Mouse (Mus musculus) heart, adult 18-20 months (tissue): ENCODE data around the gene Me3. TPM values are rescaled to one million over a fixed set of nuclear protein-coding genes. Genes with fewer than 3 reads are reported as not detected.

Source experiments
- DNase-seq, 2 experiments: peaks; one replicate each; pipeline ENCODE4 v3.0.0; 2021 to 2022; ENCODE audit warnings: mixed read lengths in 1 of 2
- total RNA-seq, 2 experiments: library from RNA; stranded (reverse); gene quantifications; 2 replicates each; pipeline ENCODE4 v1.2.3; 2021

Me3 gene
- total RNA-seq, 2 experiments from 2014 or later: 135 to 136 TPM

DNA sequence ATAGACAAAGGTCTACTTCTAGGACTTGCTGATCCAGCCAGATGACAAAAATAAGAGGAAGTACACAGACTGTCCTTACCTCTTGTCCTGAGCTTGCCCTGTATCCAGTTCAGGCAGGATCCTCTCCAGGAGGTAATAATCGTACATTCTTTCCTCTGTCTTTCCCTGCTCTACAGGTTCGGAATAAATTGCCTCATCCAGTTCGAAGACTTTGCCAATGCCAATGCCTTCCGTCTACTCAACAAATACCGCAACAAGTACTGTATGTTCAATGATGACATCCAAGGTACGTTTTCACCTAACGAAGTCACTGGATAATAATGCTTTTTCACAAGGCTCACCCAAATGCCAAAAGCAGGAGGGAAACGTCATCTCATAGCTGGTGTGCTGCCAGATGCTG is 201.3 kb downstream of the Me3 start:
- no peak for DNase-seq

DNA sequence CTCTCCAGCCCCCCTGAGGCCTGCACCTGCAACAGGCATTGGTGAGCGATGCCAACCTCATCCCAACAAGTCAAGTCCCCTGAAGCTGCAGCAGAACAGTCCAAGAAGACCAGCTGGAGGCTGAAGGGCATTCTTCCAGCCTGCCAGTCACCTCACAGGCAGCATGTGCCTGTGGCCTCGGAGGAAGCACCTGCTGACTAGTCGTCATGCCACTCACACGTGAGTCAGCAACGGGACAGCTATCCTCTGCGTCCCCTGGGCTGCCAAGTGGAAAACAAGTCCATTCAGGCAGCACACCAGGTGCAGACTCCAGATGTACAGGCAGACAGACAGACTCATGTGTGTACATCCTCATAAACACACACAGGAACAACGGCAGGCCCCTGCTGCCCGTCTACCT is 203.4 kb downstream of the Me3 start:
- DNase-seq: peak in 1 of 2 experiments; percentile 6

DNA sequence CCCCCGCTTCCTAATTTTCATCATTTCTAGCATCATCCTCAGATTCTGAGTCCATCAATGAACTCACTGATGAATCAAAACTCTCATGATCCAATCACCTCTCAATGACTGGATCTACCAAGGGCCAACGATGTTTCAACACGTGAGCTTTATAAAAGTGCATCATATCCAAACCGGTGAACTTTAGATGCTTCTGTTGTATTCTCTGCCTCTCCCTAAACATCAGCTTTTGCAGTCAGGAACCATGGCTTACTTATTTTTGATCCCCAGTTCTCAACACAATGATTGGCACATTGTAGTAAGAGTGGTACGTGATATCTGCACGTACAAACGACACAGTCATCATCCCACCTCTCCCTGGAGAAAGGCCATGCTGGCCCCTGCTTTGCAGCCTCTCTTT is 204.5 kb downstream of the Me3 start:
- no peak for DNase-seq

DNA sequence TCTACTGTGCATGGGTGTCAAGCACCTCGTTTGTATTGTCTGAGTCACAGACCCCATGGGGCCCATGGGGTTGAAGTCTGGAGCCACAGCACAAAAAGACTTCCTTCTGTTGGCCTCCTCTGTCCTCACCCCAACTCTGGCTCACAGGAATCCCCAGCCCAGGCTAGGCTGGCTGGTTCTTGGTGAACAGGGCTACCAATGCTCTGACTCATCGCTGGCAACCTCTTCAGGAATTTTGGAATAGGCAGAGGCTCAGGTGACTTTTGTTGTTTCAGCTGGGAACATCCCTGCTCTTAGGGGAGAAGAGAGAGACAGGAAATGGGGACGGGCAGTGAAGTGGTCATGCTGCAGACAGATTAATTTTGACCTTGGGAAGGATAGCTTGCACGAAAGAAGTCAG is 205.6 kb downstream of the Me3 start:
- DNase-seq: peak; percentile 67 to 78

DNA sequence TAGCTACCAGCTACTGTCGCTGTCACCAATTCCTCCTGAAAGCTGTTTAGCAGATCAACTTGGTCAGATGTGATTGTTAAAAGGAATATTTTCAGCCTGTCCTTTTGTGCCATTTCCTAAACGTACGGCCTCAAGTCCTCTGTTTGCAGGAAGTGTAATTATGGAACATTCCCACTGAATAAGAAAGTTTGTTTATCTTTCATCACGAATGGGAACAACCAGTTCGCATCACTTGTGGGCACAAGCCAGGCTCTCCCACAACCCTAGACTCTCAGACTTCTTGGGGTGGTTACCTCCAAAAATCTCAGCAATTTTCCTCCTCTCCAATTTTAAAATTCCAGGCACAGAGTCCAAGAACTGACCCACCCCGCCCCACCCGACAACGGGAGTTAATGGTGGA is 207.5 kb downstream of the Me3 start:
- peak; percentile 12 to 42 for DNase-seq

DNA sequence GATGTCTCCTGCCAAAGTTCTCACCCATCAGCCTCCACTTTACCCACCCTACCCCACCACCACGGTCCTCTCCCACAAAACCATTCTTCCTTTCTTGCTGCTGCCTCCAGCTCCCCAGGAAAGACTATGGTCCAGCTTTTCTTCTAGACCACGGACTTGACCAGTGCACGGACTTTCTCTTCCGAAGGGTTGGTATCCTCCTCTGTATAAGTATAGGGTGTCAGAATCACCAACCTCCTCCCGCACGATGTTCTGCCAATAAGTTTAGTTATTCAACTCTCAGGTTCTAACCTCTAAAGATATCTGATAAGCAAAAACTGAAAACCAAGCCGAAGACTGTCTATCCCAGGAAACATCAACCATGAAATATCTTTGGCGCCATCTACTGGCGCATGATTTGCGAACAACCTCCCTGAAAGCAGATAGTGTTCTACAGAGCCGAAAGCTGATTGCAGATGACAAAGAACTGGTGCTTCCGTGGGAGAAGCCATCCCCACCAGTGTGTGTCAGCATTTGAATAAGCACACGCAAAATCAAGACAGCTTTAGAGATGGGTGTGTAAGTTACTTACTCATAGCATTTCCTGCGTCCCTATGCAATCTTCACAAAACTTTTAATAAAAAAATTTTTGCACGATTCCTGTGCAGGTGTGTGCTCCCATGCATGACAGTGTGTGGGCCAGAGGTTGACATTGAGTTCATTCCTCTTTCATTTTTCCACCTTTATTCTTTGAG is 209.6 kb downstream of the Me3 start:
- DNase-seq: peak; percentile 83 to 93

DNA sequence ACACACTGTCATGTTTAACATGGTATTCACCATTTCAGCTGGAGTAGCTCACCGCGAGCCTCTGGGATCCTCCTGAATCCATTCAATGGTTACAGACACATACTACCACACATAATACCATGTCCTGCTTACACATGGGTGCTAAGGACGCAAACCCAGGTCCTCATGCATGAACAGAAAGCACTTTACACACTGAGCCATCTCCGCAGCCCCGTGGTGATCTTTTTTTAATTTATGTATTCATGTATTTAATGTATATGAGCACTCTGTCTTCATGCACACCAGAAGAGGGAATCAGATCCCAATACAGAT is 210.2 kb downstream of the Me3 start:
- no peak for DNase-seq

DNA sequence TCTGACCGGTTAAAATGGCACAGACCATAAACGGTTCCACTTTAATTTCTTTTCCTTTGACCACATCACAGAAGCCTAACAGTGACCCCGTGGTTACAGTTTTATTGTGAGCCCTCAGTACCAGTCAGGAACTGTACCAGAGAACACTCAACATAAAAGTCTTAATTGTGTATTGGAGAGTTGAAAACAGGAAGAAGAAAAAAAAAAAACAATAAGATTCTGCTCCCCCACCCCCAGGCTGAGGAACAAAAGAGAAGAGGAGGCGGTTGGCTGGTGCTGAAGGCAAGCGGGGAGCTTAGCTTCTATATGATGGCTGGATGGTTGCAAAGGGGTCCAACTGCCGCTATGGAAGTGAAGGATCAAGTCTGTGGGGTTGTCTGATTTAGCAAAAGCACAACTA is 210.9 kb downstream of the Me3 start:
- DNase-seq: no peak

DNA sequence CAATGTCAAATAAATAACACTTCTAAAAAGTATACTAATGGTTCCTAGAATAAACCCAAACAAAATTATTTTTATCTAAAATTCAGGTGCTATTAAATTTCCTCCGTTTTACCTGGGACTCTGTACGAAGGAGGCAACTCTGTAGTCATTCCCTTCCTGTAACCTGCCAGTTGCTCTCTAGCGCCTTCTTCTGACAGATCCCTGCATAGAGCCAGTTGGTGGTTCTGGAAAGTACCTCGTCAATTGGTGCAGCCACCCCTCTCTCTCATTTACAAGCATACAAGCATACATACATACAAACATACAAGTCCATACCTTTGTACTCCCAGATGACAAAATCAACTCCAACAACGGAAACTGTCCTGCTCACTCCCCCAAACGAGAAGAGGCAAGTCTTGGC is 211.3 kb downstream of the Me3 start:
- peak; percentile 38 to 61 for DNase-seq

DNA sequence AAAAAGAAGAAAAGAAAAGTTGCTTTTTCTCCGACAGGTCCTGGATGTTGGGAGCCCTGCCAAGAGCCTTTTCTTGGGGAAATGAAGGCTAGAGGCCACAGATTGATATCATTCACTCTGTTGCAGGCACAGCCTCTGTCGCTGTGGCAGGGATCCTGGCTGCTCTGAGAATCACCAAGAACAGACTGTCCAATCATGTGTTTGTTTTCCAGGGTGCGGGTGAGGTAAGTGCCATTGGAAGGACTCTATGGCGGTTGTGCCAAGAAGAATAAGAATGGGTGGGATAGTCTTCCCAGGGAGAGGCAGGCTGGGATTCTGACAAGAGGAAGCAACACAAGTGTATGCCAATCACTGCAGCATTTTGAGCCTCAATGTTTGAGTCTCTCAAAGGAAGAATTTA is 213.5 kb downstream of the Me3 start:
- peak; percentile 25 to 32 for DNase-seq

DNA sequence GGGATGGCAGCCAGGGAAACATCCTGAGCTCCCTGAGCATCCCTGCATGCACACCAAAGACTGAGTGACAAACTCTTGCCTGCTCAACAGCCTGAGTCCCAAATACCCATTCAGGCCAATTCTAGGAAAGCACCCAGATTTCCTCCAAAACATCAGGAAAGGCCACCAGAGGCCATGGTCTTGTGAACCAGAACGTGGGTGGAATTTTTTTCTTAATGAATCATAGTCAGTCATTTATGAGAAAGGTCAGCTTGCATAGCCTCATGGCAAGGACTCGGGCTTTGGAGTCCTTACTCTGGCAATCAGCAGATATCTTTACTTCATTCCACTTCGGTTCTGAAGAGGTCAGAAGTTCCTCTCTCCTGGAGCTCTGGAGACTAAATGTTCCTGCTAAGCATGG is 218.3 kb downstream of the Me3 start:
- DNase-seq: peak; percentile 34 to 56

DNA sequence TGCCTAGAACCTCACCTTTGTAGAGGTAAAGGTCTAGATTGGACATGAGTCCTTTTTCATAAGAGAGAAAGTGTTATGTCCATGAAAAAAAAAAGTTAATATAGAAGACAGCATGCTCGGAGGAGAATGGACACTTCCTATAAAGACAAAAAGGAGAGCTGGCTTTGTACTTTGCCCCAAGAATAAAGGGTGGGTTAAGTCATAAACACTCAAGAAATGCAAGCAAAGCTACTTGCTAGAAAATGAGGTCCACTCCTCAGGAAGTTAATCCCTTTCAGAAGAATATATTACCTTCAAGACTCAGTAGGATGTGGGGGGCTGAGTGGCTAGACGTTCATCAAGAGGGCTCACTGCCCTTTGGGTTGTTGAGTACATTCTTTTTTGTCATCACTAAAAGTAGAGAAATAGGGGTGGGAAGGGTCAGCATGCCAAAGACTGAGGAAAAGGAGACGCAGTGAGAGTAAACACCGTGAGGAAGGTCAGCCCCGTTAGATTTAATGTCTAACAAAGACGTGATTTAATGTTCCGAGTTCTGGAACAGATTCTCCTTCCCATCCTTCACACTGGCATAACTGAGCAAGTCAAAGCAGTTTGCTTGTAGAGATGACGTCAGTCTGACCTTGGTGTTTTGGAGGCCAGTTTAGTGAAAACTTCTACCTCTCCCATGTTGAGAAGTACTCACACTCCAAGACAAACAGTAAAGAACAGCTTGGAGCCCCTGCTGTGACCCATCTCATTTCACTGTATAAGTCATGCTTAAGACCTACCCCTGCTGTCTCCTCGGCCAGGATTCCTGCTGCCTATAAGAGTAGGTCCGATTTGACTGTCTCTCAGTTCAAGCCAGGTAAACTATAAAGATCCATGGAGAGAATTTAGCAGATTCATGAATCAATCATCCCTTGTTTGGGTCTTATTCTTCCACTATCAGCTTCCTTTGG is 220.2 kb downstream of the Me3 start:
- no peak for DNase-seq

DNA sequence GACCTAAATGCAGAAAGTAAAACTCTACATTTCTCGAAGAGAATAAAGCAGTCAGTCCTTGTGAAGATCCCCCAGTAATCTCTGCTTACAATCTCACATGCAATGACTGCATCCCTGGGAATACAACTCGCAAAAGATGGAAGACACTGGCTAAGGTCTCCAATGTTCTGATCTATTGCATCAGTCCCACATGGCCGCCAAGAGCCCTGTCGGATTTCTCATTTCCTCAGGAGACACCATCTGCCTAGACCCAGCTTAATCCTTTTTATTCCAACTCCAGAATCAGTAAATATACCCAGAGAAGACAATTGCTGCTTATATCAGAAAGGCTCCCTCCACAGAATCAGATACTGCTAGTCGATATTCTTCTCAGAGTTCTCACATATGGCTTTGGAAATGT is 220.9 kb downstream of the Me3 start:
- no peak for DNase-seq

DNA sequence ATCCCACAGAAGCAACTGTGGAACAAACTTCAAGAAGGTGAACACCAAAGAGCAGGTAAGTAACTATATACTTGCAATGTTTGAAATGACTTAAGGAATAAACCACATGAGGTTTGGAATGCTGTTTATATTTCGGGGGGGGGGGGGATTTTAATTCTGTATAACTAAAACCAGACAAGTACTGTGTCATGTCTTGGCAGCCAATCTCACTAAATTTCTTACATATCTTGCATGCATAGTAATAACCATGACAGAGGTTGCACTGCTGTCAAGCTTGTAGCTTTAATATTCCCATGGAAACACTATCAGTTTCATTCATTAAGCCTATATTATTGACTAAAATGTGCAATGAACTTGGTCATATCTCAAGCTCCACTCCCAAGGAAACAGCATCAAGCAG is 223.0 kb downstream of the Me3 start:
- DNase-seq: no peak

DNA sequence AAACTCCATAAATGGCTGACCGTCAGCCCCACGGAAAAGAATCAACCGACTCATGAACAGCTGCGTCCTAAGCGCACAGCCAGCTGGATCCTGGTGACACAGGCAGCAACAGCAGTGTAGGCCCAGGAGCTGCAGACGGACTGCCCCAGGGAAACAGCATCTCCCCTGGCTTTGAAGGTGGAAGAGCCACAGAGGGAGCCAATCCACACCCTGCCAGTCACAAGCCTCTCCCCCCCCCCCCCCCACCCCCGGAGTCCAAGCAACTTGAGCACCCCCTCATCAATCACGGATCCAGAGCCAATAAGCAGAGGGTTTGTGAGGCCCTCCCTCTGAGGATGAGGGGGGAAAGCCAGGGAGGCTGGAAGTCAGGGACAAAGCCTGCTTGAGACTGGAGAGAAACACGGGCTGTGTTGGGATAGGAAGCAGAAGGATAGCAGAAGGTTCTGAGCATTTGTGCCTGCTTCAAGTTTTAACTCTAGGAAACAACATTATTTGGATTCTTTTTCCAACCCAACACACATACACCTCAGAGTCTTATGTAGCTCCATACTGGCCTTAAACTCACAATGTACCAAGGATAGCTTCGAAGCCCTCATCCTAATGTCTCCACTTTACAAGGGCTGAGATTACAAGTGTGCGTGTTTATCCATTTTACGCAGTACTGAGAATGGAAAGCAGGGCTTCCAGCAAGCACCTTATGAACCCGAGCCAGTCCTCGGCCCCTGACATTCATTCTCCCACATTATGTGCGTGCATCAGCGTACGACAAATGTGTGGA is 224.4 kb downstream of the Me3 start:
- DNase-seq: peak; percentile 53 to 59

DNA sequence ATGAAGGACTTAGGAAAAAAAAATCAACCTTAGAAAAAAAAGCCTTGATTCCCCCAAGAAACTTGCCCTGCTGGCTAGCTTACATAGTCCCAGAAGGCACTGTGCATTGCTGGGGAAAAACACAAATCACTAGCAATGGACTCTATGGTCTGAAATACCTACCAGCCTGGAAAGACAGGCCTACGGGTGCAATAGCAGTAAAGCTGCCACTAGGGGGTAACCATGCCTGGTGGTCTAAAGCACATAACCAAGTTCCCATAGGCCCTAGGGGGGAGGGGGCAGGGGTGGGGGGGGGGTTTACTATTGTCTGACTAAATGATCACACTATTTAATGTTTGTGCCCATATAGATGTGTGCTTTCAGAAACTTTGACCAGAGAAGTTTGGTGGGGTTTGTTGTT is 232.6 kb downstream of the Me3 start:
- no peak for DNase-seq

DNA sequence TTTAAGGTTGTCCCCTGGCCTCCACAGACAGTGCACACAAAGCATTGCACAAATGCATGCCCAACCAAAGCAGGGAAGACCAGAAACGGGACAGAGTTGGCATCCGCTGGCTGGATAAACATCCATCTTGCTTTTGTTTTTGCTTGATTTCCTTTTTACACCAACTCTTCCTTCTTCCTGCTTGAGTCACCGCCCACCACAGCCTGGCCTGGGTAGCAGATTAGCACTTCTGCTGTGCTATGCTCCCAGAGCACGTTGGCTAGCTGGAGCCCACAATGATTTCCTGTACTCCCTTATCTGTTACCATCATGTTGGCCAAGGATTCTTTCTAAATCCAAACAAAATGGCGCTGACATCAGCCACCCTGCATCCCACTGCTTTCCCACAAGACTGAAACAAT is 235.0 kb downstream of the Me3 start:
- DNase-seq: no peak

DNA sequence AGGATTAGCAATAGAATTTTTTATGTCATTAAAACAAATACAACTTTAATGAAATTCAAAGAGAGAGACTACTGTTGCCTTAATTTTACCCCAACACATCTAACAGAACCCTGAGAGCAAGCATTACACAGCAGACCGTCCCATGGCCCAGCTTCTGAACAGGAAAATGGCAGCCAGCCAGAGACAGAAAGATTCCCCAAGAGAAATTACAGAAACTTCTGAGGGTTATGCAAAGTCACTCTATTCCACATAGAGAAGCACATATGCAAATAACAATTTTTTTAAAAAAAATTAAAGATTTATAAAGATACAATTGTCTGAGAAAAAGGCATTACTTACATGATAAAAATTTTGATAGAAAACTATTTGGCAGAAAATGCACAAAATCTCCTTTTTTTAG is 247.5 kb downstream of the Me3 start:
- peak; percentile 24 to 51 for DNase-seq

DNA sequence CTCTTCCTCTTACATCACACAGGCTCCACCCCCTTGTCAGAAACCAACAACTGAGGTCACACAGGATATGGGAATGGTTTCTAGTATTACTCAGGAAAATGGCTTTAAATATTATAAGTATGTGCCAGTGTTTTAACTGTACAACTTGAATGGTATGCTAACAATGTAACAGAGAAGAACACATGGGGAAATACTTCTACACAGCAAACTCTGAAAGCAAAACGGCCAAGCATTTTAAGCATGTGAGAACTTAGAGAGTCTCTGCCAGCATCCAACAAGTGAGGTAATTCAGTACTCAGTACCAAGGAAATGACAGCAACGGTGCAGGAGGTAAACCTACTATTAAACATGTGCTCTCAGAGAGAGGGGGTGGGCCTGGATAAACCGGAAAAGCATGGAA is 252.4 kb downstream of the Me3 start:
- no peak for DNase-seq

DNA sequence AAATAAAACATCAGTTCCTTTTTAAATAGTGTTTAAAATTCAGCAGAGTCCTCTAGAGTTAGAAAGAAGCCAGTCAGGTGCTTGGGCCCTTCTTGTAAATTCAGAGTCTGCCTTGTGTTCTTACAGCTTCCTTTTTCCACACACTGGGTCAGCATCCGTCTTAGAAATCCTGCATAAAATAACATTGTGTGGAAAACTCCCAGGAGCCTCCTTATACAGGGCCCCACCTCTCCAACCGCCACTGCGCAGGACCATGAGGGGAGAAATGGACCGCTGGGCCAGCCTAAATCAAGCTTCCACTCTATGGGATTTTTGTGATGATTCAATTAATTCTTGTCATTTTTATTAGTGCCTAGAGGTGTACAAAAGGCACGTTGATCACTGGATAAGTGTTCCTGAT is 259.2 kb downstream of the Me3 start:
- no peak for DNase-seq

DNA sequence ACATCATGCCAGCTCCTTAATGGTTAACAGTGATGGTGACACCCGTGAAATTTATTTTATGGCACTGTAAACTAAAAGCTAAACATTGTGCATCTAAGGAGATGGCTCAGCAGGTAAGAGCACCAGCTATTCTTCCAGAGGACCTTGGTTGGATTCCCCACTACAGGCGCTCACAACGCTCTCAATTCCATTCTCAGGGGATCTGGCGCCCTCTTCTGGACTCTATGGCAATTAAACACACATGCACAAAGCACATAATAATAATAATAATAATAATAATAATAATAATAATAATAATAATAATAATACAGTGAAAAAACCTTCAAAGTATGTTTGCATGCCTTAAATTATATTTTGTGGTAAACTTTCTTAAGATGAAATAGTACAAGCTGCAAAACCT is 259.7 kb downstream of the Me3 start:
- peak in 1 of 2 experiments; percentile 49 for DNase-seq

DNA sequence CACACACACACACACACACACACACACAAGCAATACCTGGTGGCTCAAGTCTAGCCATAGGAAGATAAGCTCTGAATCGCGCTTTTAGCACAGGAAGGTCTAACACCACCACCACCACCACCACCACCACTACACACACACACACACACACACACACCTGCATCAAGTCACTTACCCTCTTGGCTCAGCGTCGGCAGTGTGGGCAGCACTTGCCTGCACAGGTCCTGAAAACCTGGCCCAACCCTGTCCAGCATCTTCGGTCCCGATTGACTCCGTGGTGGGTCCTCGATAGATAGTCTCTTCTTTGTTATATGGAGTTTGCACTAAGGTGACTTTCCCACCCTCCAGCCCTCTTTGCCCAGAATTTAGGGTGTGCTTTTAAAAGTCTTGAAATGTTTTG is 270.8 kb downstream of the Me3 start:
- DNase-seq: no peak
